Mouse (Mus musculus): Measurements from ENCODE around the gene Pla1a.
A peak's percentile ranks its signal among the peaks of the same experiment; 100 is the strongest.

Pla1a gene

DNA sequence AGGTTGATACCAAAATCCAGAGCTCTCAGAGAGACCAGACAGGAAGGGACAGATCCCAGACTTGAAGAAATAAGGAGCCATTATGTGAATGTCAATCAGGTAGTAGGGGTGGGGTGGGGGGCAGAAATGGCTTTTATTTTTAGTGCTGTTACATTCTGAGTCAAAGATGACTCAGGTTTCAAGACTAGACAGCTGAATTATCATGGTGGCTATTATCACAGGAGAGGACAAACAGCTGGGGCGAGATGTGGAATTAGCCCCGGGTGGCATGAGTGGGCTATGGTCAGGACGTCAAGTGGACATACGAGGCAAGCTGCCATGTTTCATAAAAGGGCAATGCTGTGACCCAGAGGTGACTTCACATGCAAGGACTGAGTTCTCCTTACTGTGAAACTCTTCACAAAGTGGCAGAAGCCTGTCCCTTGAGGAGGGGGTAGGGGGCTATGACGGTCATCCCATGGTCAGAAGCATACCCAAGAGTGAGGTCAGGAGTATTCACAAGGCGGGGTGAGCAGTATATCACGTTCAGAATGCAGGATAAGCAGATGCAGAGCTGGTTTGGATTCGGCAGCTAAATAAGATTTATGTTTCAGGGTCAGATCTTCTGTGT, 43.6 kb downstream of the Pla1a start:
- no peak for DNase-seq (ENCODE audit: low spot score)

DNA sequence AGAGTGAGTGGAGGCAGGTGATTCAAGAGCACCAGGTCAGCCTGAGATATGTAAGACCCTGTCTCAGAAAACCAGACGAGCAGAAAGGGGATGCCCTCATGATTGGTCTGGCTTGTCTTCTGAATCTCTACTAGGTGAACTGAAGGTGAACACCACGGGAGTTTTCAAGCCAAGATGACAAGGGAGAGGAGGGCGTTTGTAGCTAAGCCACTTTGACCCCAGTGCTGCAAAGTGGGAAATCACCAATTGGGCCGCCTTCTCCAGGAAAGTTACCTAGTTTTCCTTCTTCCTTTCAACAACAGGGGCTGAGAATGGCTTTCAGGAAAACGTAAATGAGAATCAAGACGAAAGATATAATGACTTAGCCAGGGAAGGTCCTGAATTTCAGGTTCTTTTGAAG, 44.2 kb downstream of the Pla1a start:
- DNase-seq (ENCODE audit: low spot score): no peak

DNA sequence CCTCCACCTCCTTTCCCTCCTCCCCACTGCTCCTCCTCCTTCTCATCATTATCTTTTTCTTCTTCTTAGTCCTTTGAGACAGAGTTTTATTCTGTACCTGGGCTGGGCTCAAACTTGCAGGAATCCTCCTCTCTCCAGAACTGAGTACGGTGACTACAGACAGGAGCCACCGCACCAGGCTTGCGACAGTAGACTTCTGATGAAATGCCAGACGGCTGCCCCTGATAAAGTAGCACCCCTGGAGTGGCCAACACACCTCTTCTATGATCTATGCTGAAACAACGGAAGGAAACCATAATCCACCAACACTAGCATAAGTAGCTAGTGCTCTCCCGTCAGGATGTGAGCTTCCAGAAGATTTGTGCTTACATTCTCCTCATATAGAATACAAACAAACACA, 45.6 kb downstream of the Pla1a start:
- no peak for DNase-seq (ENCODE audit: low spot score)

DNA sequence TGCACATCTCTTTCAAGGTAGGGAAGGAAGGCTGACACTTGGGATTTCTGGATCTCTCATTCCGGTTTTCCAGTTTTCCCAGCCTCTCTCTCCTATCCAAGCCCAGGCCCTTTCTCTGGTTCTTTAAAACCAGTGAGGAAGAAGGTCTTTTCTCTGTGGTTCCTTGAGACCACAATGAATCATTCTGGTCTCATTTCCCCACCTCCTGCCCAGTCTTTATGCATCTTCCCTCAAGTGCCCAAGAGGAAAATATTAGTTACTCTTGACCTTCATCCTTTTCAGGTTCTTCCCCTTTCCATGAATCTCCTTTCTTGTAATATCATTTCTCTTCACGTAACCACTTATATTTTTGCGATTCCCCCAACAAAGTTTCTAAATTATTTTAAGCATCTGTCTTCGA, 47.2 kb downstream of the Pla1a start:
- no peak for DNase-seq (ENCODE audit: low spot score)

DNA sequence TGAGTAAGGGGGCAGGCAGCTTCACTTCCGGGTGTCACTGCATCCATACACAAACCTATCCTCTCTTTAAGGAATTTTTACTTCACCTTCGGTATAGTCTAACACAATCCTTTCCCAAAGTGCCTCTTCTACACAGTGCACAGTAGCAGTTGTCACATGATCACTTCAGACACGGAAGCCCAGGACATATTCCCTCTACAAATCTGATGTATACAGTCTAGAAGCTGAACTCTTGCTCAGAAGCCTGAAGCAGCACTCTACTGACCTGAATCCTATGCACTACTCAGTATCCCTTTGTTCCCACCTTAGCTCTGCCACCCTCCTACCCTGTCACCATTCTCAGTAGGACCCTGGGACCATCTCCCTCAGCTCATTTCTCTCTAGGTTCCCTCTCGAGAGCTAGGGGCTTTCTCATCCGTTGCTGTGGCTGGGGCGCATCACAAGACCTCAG, 47.7 kb downstream of the Pla1a start:
- DNase-seq (ENCODE audit: low spot score): no peak

DNA sequence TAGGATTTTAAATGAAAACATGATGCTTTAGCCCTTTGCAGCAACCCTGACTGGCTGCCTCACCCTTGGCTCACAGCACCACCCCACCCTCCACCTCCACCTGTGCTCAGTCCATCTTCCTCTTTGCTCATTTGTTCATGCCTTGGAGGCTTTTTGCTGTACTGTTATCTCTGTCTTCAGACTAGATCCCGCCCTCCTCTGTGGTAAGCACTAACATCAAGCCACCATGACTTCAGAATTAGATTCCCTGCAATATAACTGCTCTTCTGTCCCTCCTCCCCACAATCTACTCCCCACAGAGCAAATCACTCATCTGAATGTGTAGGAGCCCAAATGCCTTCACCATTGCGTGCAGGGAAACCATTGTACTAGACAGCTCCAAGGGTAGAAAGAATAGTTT, 49.3 kb downstream of the Pla1a start:
- no peak for DNase-seq (ENCODE audit: low spot score)

DNA sequence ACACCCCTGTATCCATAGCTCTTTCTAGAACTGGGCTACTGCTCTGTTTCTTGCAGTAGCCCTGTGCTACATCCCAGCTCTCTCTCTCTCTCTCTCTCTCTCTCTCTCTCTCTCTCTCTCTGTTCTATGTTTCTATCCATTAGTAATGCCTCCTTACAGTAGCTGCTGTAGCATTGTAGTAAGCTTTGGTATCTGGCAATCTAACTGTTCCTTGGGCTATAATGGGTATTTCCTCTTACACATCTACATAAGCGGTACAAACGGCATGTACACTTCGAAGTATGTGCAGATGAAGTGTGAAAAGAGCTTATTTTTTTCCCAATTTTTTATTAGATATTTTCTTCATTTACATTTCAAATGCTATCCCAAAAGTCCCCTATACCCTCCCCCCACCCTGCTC, 53.0 kb downstream of the Pla1a start:
- no peak for DNase-seq (ENCODE audit: low spot score)

DNA sequence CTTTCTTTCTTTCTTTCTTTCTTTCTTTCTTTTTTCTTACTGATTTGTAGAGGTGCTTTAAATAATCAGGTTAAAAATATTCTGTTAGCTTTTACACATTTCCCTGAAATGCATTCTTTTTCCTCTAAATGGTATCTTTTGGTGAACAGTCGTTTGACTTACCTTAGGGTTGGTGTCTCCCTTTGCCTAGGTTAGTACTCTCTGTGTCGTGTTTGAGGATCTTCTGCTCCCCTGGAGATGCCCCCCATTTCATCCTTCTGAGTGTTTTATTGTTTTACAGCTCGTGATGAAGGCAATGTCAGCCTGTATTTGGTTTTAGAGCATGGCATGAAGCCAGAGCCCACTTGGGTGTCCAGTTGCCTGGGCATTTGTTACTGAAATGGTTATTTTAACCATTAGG, 53.5 kb downstream of the Pla1a start:
- no peak for DNase-seq (ENCODE audit: low spot score)

DNA sequence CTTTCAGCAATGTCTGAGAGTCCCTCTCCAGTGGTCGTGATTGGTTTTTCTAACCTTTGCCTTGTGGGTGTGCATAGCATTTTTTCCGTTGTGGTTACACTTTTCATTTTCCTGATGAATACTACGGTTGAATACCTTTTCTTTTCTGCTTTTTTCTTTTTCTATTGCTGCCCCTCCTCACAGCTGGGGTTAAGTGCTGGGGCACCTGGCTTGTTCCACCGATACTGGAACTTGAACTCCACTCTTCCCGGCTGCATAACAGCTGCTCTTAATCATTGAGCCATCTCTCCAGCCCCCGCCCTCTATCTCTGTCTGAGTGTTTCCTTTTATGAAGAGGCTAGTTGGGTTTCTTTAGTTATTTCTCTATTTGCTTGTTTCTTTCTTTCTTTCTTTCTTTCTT, 53.9 kb downstream of the Pla1a start:
- DNase-seq (ENCODE audit: low spot score): no peak

DNA sequence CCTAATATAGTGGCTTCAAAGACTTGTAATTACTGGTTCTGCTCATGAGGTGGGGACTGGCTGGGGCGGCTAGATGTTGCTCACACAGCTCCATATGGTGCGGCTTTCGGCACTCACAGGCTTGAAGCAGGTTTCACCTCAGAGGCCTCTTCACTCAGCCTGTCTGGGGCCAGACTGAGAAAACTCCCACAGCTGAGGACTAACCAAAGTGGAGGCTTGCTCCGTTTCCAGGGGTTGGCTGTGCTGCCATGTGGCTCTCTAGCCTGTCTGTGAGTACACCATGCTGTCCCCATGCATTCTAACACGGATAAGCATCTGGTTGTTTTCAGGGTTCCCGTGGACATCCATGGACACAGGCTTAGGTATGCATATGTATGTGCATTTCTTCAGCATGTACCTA, 54.4 kb downstream of the Pla1a start:
- no peak for DNase-seq (ENCODE audit: low spot score)

DNA sequence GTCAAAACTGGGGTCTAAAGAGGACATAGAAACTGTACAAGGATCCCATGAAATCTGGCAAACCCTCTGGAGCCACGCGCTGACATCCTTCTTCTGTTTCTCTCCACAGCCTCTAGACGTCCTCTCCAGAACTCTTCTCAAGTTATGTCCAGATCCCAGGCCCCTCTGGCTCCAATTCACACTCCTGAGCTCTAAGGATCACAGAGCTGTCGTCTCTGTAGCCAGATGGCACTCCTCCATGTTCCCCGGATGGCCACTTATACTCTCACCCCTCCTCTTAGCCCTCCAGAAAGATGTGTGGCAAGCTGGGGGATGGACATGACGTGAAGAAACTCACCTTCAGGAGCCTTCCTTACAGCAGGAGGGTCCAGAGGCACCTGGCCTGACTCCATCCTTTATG, 55.4 kb downstream of the Pla1a start:
- DNase-seq (ENCODE audit: low spot score): no peak

DNA sequence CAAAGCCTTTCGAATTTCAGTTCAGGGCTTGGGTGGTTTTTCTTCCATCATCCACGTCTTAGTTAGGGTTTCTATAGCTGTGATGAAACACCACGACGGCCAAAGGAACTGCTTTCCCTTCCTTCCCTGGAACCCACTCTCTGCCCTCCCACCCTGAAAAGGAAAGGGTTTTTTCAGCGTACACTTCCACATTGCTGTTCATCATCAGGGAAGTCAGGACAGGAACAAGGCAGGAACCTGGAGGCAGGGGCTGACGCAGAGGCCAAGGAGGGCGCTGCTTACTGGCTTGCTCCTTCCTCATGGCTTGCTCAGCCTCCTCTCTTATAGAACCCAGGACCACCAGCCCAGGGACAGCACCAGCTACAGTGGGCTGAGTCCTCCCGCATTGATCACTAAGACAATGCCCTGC, 56.1 kb downstream of the Pla1a start:
- no peak for DNase-seq (ENCODE audit: low spot score)

DNA sequence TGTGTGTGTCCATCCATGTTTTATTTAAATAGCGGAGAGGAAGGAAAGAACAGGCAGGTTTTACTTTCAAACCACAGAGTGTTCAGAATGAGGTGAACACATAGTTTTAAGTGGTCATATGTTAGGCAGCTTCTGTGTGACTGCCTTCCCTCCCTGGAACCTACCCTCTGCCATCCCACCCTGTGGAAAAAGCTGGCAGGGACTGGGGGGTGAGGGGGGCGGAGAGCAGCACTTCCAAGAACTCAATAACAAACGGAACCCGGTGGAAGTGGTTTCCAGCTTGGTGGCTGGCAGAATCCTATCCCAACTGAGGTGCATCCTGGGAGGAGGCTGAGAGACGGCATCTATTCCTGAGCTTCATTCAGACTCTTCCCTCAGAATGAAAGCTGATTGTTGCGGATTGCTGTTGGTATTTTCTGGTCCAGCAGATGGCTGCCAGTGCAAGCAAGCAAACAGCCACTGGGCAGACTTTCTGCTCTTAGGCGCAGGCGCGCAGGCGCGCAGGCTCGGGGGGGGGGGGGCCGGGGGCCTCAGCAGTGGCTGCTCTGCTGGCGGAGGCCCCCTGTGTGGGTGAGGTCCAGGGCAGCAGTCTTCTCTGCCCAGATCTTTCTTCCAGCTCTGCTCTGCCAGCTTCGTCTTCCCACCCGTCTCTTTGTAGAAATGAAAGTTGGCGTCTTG, 56.6 kb downstream of the Pla1a start:
- DNase-seq (ENCODE audit: low spot score): peak; percentile 34

DNA sequence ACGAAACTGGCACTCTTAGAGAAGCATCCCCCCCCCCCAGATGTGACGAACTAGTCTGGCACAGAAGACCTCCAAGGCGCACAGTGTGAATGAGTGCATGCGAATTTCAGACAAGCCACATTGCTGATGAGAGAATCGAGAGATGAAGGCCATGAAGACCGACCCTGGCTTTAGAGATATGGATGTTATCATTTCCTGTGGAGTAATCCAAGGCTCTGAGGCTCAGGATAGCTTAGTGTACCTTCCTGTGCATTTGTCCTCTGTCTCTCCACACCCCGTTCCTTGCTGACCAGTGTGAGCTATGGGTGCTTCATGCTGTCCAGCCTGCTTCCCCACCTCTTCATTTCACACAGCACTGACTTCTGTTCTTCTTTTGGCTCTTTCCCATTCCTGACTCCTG, 57.8 kb downstream of the Pla1a start:
- no peak for DNase-seq (ENCODE audit: low spot score)

DNA sequence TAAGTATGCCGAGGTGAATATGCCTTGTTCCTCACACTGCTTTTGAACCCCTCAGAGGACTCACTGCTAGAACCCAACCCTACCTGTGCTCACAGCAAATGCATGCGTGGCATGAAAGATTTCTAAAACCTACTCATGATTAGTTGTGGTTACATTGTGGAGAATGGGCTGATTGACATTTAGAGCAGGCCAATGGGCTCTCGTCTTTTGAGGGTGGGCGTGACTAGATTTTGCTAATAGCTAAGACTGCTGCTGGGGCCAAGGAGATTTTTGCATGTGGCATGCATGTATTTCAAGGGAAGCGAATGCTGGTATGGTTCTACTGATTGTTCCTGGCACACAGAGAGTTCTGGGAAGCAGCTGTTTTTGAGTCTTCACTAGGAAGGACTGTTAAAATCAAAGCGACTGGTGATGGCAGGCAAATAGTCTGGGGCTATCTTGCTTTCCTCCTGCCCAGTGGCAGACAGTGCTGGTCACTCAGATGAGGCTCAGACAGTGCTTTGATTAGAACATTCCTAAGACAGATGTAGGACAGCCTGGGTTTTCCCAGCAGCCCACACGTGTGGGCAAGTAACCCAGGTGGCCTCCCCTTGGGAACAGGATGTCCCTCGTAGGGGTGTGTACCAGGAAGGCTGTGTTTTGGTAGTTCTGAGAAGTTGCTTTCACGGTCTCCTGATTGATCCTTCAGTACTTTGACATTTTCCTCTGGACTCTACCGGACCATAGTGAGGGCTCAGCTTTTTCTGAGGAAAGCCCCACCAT, 58.4 kb downstream of the Pla1a start:
- no peak for DNase-seq (ENCODE audit: low spot score)

DNA sequence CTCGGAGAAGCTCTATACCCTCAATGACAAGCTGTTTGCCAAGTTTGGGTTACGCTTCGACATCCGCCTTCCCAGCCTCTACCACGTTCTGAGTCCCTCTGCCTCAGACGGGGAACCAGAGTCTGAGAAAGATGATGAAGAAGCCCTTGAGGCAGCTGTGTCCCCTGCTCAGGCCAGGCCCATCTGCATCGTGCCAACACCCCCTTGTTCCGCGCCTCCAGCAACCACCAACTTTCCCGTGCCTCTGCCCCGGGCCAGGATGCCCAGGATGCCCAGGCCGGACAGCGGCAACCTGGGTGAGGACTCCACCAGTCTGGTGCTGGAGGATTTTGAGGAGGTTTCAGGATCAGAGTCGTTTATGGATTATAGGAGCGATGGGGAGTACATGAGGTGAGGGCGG, 59.0 kb downstream of the Pla1a start:
- no peak for DNase-seq (ENCODE audit: low spot score)

DNA sequence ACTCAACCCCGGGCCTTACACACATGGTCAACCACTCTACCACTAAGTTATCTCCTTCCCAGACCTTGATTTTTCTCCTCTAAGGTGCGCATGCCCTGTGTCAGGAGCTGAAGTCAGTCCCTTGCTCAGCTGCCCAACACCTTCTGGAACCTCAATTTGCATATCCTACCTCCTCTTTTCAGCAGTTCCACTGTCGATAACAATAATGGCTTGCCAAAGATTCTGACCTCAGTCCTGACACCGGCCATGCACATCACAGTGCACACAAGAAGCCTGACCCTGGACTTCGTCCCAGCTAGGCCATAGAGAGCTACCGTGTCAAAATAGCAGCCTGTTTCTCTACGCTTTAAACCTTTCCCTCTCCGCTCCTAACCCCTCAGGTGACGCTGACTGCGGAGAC, 59.5 kb downstream of the Pla1a start:
- DNase-seq (ENCODE audit: low spot score): no peak

DNA sequence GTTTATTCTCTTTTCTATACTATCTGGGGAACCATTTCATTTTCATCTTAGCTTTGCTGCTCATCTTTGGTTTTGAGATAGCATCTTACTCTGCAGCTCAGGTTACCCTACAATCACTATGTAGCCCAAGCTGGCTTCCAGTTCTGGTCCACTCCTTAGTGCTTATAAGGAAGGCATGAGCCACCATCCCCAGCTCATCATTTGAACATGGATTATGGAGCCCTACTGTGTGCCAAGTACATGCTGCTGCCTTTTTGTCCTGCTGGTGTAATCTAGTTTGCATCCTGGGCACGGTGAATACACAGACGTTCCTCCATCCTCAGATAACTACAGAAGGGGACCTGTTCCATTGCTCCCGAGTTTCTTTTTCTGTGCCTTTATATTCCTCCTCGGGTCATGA, 60.1 kb downstream of the Pla1a start:
- DNase-seq (ENCODE audit: low spot score): no peak

DNA sequence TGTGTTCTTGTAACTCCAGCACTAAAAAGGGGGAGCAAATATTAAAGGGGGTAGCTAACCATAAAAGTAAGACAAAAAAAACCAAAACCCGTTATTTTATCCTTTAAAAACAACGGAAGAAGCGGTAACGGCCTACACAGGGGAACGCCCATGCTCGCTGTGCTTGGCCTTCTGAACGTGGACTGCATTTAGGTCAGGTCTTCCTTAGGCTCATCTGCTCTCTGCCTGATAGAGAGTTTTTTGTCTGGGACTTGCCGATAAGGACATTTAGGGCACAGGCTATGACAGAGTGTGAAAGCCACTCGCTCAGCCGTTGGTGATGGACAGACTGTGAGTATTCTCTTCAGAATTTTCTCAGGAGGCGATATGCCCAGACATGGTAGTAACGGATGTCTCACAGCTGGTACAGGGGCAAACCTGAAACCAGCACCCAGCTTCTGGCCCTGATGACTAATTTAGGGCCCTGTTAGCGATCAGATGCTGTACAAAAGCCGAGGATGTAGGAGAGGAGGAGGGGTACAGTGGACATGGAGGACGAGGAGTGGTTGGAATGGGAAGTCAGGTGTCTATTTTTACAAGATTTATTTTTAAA, 61.1 kb downstream of the Pla1a start:
- no peak for DNase-seq (ENCODE audit: low spot score)

DNA sequence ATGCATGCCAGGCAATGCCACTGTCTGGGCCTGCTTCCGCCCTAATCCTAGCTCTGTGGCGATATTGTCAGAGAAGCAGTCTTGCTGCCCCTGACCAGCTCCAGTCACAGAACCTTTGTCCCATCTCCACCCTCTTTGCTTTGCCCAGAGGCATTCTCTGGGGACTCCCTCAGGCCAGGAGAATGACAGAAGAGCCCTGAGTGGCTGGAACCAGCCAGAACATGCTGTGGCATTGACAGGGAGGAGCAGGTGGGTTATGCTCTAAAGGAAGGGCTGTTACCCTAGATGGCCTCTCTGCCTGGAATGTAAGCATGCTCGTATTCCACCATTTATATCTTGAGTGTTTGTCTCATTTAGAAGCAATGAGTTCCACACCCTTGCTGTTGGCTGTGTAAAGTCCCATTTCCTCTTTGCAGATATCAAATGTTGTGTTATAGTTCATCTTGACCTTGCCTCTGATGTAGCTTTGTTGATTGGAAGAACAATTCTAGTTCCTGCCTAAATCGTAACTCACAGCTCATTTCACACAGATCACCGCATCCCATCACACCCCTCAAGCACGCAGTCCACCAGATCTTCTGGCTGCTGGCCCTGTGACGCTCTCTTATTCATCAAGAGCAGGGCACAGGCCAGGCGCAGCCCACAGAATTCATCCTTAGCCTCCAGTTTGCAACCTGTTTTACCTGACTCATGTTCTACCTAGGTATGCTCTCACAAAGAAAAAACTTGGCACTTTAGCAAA, 62.1 kb downstream of the Pla1a start:
- DNase-seq (ENCODE audit: low spot score): no peak

DNA sequence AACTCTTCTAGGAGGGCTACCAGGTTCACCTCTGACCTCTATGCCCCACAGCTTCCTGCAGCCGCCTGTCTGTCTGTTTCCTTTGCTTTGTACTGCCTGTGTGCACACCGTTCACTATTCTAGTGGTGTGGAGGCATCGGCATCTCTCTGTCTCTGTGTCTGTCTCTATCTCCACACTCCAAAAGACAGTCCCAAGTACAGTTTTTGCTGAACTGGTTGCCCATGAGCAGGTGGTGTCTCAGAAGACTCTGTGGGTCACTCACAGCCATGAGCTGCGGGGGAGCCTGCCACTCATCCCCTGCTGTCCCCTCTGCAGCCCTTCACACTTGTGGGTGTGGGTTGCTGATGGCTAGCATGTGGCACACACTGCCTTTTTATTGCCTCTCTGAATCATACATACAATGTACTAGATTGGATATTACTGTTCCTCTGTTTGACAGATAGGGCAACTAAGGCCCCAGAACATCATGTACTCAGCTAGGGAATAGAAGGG, 62.9 kb downstream of the Pla1a start:
- no peak for DNase-seq (ENCODE audit: low spot score)

DNA sequence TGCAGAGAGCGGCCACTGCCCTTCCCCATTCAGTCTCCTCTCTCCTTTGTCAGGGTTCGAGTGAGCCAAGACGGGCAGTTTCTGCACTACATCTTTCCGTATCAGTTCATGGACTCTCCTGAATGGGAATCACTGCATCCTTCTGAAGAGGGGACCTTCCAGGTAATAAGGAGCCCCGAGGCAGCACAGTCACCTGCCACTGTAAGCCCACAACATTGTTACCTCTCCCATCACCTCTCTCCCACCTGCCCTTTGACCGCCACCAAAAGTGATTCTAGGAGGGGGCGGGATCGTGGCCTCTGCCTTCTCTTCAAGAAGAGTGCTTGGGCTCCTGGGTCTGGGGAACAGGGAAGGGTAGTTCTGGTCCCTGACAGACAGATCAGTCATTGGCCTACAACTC, 63.5 kb downstream of the Pla1a start:
- no peak for DNase-seq (ENCODE audit: low spot score)

All from ovary, postnatal 36 days (tissue).